Mouse (Mus musculus) layer of hippocampus, postnatal 10 days (tissue): Measurements from ENCODE around the gene Mpped2. TPM values are rescaled to one million over a fixed set of nuclear protein-coding genes. Genes with fewer than 3 reads are reported as not detected.

Experiments used
- DNase-seq, 2 experiments: peaks; one replicate each; pipeline ENCODE4 v3.0.0; 2021; ENCODE audit warnings: low spot score in 2 of 2
- total RNA-seq, 2 experiments: library from RNA; stranded (reverse); gene quantifications; 2 replicates each; pipeline ENCODE4 v1.2.3; 2021

Mpped2 gene
- total RNA-seq, 2 experiments from 2014 or later: 40.8 to 46.8 TPM

DNA sequence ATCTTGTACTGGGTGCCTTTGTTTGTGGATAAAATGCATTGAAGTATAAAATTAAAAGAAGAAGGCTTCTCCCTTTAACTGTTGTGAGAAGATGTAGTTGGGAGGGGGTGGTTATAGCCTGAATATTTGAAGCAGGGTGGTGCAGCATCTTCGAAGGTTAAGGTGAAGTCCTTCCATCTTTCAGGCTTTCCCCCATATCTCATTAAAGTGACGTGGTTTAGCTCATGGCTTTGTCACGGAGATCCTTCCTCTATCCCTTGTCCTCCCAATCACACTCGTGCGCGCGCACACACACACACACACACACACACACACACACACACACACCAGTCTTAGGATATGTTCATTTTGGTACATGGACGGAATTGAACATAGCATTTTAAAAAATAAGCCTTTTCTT lies 3.3 kb downstream of the Mpped2 start:
- DNase-seq: no peak

DNA sequence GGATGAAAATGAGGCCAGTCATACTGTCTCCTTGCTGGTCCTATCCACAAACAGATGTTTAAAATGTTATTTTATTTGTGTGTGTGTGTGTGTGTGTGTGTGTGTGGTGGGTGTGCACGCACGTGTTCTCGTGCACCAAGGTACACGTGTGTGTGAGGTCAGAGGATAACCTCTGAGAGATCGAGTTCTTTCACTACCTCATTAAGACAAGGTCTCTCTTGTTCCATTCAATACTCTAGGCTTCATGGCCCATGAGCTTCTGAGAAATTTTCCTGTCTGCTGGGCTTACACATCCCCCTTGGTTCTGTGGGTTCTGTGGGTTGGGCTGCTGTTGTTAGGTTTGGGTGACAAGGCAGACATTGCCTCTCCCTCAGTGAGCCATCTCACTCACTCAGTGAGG lies 12.6 kb downstream of the Mpped2 start:
- DNase-seq: no peak

GRCm38 (mm10) chr2:106707136-106707535 lies 14.1 kb downstream of the Mpped2 start:
- DNase-seq: no peak

- DNase-seq: no peak
These were observed 17.9 kb downstream of the Mpped2 start for GRCm38 (mm10) chr2:106710862-106711477.

DNA sequence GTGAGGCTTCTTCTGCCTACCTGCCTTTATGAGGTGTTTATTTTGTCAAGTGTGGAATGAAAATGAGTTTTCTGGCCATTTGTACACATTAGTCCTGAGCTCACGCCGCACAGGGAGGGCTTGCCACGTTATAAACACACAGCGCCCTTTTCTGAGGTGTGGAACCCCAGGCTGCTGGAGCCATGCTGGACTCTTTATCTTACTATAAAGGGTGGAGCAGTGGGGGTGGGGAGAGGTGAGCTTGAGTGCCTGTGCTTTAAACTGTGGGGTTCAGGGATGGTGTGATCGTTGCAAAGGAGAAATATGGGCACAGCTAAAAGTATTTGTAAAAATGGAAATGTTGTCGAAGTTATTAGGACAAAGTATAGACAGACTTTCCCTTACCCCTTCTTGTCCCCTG lies 18.4 kb downstream of the Mpped2 start:
- DNase-seq: no peak

DNA sequence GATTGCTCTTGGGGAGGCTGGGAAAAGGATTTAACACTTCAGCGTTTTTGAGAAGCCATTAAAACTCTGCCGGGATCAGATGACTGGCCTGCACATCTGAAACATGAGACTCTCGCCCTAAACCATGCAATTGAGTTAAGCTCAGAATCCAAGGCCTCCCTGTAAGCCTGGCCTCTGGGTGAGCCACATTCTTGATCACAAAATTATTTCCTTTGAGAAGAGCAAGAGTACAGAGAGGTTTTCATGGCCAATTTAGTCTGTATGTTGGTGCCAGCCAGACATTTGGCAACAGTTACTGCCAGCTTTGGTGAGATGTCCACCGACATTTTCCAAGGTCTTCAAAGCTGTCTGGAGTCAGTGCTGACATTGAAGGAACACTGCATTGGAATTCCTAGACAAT lies 20.1 kb downstream of the Mpped2 start:
- DNase-seq: no peak

DNA sequence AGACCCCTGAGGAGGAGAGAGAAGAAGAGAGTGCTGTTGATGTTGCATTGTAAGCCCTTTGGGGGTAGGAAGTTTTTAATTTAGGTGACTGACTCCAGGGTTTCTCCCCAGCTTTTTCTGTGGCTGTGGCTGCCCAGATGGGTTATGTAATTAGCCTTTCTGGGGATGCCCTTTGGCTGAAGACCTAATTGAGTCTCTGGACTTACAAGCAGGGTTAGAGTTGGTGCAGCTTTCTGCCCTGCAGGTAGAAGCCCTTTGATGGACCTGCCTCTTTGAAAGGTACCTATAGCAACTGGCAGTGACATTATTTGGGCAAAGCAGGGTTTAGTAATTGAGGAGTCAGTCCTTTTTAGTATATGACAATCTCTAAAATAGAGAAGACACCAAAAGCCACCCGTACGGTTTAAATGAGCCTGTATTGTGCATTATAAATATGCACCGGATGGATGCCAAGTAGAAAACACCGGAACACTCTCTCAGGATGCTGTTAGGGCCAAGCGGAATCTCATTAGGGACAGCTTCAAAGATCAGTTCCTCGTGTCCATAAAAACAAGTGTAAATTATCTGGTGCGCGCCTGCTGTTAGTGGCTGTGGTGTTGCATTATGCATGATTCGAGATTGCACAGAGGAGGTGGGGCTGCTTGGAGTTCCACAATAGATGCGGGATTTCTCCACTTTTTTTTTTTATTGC lies 22.8 kb downstream of the Mpped2 start:
- DNase-seq: no peak

DNA sequence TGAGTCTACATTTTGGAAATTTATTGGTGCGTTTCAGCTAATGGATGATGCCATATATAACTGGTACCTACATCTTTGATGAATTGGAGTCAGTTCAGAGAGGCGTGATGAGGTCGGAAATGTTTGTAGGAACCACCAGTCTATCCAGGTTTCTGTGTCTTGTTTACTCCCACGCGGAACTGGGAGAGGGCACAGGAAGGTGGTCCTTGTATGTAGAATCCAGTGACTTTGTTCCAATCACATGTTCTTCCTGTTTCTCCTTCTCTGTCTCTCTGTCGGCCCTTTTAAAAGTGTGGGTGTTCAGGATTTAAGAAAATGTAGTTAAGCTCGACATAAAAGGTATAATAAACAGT lies 23.3 kb downstream of the Mpped2 start:
- no peak for DNase-seq

- DNase-seq: no peak
These were observed 25.8 kb downstream of the Mpped2 start for GRCm38 (mm10) chr2:106718888-106719287.

GRCm38 (mm10) chr2:106719434-106719833 lies 26.4 kb downstream of the Mpped2 start:
- DNase-seq: no peak

- DNase-seq: no peak
These were observed 27.6 kb downstream of the Mpped2 start for GRCm38 (mm10) chr2:106720644-106721043.

- no peak for DNase-seq
These were observed 29.0 kb downstream of the Mpped2 start for GRCm38 (mm10) chr2:106722020-106722419.

DNA sequence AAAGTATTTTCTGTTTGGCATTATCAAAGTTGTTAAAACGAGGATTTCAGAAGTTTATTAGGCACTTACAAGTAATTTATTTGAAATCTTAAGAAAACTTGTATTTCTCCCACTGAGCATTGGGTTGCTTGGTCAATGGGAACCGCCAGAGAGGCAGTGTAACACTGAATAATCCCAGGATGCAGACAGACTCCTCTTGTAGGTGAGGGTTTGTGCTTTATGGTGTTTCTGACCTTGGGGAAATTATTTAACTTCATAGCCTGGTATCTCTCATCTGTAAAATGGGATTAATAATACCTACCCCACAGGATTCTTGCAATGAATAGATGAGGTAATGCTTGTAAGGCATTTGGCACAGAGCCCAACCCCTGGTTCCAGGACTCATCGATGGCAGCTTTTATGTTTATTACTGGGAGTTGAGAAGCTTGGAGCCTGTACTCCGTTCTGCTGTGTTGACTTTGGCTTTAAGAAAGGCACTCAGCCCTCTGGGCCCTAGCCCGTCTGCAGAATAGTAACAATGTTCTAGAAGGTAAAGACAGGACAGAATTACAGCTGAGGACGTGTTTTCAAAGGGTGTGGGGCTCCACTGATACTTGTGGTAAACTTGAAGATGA lies 37.0 kb downstream of the Mpped2 start:
- no peak for DNase-seq

DNA sequence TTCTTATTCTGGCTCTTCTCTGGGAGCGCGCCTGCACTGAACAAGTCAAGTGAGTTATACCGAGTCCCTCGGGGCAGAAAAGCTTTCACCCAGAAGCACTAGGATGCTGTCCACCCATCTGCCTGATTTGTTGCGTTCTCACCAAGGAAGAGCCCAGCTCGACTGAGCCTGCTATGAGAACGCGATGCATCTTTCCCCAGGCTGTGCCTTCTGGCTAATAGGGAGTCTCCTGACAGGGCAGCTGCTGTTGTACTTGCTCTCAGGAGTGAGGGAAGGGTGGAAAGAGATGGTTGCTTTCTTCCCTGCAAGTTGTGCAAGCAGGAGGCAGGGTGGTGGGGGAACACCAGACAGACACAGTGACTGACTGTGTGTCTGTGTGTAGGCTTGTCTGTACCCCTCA lies 37.5 kb downstream of the Mpped2 start:
- no peak for DNase-seq

GRCm38 (mm10) chr2:106731478-106731877 lies 38.4 kb downstream of the Mpped2 start:
- DNase-seq: no peak

- no peak for DNase-seq
These were observed 39.1 kb downstream of the Mpped2 start for GRCm38 (mm10) chr2:106732171-106732570.

GRCm38 (mm10) chr2:106733396-106733795 lies 40.3 kb downstream of the Mpped2 start:
- no peak for DNase-seq

DNA sequence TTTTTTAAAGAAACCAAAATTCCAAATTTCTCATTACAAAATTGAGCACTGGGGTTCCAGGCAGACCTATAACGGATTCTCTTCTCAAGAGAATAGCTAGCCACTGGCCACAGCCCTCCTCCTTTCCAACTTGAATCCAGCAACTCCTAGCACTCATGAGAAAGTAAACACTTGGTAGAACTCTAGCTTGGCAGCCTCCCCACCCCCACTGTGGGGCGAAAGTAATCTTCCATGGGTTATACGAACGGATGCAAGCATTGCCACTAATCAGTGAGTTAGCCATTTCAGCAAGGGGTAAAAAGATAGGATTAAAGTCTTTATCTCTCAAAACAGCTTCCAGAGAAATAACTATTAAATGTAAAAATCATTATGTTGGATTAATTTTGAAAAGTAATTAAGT lies 40.9 kb downstream of the Mpped2 start:
- no peak for DNase-seq

GRCm38 (mm10) chr2:106735211-106735610 lies 42.1 kb downstream of the Mpped2 start:
- no peak for DNase-seq

GRCm38 (mm10) chr2:106735792-106736359 lies 42.8 kb downstream of the Mpped2 start:
- no peak for DNase-seq

GRCm38 (mm10) chr2:106738951-106739350 lies 45.9 kb downstream of the Mpped2 start:
- no peak for DNase-seq

- DNase-seq: no peak
These were observed 51.0 kb downstream of the Mpped2 start for GRCm38 (mm10) chr2:106744086-106744485.
